Mouse (Mus musculus) ZHBTc4 (cell line): ENCODE measurements around the gene Dab2ip.

Experiments used
- DNase-seq: peaks from one replicate; pipeline ENCODE4 v3.0.0-alpha.2; 2011; ENCODE audit warnings: low read depth, low spot score

Dab2ip gene

GRCm38 (mm10) chr2:35595102-35595501, 37.0 kb downstream of the Dab2ip start:
- no peak for DNase-seq

GRCm38 (mm10) chr2:35595718-35596117, 37.7 kb downstream of the Dab2ip start:
- peak; percentile 83 for DNase-seq

- no peak for DNase-seq
Measured at GRCm38 (mm10) chr2:35596796-35597195, 38.7 kb downstream of the Dab2ip start.

GRCm38 (mm10) chr2:35598819-35599218, 40.8 kb downstream of the Dab2ip start:
- no peak for DNase-seq

GRCm38 (mm10) chr2:35601665-35602064, 43.6 kb downstream of the Dab2ip start:
- no peak for DNase-seq

- DNase-seq: no peak
Measured at GRCm38 (mm10) chr2:35607476-35607875, 49.4 kb downstream of the Dab2ip start.

GRCm38 (mm10) chr2:35608856-35609255, 50.8 kb downstream of the Dab2ip start:
- no peak for DNase-seq

- DNase-seq: peak; percentile 28
Measured at GRCm38 (mm10) chr2:35609317-35609716, 51.3 kb downstream of the Dab2ip start.

- DNase-seq: peak; percentile 67
Measured at GRCm38 (mm10) chr2:35610168-35610951, 52.3 kb downstream of the Dab2ip start.

- no peak for DNase-seq
Measured at GRCm38 (mm10) chr2:35610976-35611375, 52.9 kb downstream of the Dab2ip start.

- no peak for DNase-seq
Measured at GRCm38 (mm10) chr2:35611645-35612044, 53.6 kb downstream of the Dab2ip start.

- no peak for DNase-seq
Measured at GRCm38 (mm10) chr2:35612297-35612696, 54.2 kb downstream of the Dab2ip start.

- peak; percentile 94 for DNase-seq
Measured at GRCm38 (mm10) chr2:35613946-35614353, 55.9 kb downstream of the Dab2ip start.

GRCm38 (mm10) chr2:35614411-35614810, 56.3 kb downstream of the Dab2ip start:
- peak; percentile 82 for DNase-seq

GRCm38 (mm10) chr2:35615366-35615765, 57.3 kb downstream of the Dab2ip start:
- DNase-seq: peak; percentile 81

GRCm38 (mm10) chr2:35615977-35616376, 57.9 kb downstream of the Dab2ip start:
- DNase-seq: peak; percentile 82

- no peak for DNase-seq
Measured at GRCm38 (mm10) chr2:35616891-35617658, 59.0 kb downstream of the Dab2ip start.

GRCm38 (mm10) chr2:35618981-35619380, 60.9 kb downstream of the Dab2ip start:
- no peak for DNase-seq

GRCm38 (mm10) chr2:35619532-35619931, 61.5 kb downstream of the Dab2ip start:
- DNase-seq: no peak

- DNase-seq: no peak
Measured at GRCm38 (mm10) chr2:35620364-35621224, 62.5 kb downstream of the Dab2ip start.

- no peak for DNase-seq
Measured at GRCm38 (mm10) chr2:35621225-35621519, 63.1 kb downstream of the Dab2ip start.

- DNase-seq: peak; percentile 77
Measured at GRCm38 (mm10) chr2:35621796-35622195, 63.7 kb downstream of the Dab2ip start.
